Mouse (Mus musculus) bone marrow, adult 2 months (tissue): ENCODE results near the gene Btbd3.

Experiments used
- CTCF ChIP-seq: fragments of 200-500 bp; IDR thresholded peaks from 2 replicates; pipeline ENCODE4 v1.5.1; 2011; ENCODE audit warnings: low read length, control low read depth; ENCODE audit not compliant: control insufficient read depth, insufficient read depth
- POLR2A ChIP-seq: fragments of 200-500 bp; IDR thresholded peaks from 2 replicates; pipeline ENCODE4 v1.6.1; 2011; ENCODE audit warnings: low read depth, mild to moderate bottlenecking, control low read depth, low read length, borderline replicate concordance; ENCODE audit not compliant: control insufficient read depth

GRCm38 (mm10) chr2:138492176-138492575 is 235.8 kb downstream of the Btbd3 start:
- TF ChIP-seq CTCF (no peak), POLR2A (no peak)
